Mouse (Mus musculus): ENCODE results near the gene Cdc37.

DNA sequence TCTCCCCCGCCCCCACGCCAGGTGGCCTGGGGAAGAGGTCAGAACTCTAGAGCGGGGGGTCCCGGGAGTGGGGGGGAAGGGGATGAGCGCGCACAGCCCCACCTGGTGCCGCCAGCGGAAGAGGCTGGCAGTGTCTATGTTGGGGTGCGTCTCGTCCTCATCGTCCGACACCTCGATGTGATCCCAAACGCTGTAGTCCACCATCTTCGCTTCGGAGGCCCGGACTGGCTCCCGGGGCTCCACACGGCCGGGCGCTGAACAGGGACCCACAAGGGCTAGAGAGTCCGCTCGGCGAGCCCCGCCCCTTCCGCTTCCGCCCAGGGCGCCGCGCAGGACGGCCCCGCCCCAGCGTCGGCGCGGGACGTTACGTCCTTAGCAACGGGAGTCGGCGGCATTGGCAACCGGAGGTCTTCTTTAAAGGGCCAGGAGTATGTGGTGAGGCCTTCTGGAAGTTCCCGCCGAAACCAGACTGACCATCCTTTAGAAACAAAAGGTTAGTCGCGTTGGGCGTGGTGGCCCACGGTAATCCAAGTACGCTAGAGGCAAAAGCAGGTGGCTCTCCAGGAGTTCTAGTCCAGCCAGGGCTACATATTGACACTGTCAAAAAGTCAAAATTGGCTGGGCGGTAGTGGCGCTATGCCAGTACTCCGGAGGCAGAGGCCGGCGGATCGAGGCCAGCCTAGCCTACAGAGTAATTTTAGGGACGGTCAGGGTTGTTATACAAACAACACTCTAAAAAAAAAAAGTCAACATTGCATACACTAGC, at the start of gene Cdc37:
- TF ChIP-seq CTCF (IDR thresholded peaks at IDR 0.05; ENCODE audit: insufficient read depth, low read length) (no peak), POLR2A (IDR thresholded peaks at IDR 0.05; ENCODE audit: borderline replicate concordance, extremely low read depth, low read depth, low read length) (peak; percentile 73)

Measured in lung, adult 2 months (tissue).